Mouse (Mus musculus): ENCODE data around the gene Zfp462.

Gene Zfp462

DNA sequence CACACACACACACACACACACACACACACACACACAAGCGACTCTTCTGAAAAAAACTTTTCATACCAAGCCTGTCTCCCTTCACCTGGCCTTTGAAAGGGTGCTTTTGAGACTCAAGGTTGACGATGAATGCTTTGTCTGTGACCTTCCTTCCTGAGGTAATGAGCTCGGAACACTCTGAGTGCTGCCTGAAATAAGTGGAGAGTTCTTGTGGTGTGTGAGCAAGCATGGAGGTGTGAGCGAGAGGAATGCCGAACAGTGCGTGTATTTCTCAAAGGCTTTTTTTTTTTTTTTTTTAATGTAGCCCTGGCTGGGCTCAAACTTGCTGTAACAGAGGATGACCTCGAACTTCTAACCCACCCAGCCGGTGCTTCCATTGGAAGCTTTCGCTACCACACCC, 156.8 kb downstream of the Zfp462 start:
- DNase-seq (ENCODE audit: extremely low spot score, low read depth, low spot score): no peak

DNA sequence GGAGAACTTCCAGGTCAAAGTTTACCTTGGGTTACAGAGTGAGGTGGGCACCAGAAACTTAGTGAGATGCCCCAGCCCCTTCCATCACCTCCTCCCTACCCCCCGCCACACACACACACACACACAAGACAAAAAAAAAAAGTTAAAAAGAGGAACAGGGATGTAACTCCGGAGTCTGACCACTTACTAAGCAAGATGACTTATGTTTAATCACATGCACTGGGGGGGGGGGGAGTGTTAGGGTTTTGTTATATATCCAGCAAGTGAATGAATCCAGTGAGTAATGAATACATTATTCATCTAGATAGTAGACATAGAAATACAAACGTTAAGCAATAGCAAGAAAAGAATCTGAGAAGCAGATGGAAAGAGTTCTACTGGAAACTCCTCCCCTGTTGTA, 157.5 kb downstream of the Zfp462 start:
- DNase-seq (ENCODE audit: extremely low spot score, low read depth, low spot score): no peak

DNA sequence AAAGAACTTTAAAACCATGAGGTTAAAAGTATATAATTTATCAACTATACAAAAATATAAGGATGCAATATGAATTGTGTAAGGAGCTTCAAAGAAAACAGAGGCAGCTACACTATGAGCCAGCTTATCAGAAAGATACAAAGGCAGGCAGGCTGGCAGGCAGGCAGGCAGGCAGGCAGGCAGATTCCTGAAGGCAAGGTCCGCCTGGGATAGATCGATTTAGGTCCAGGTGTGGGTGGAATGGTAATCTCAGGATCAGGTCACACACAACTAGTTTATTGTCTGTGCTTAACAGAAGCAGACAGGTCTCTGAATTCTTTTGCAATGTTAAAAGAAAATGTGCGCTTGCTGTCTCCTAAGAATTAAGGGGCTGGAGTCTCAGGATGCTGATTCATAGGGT, 158.7 kb downstream of the Zfp462 start:
- no peak for DNase-seq (ENCODE audit: extremely low spot score, low read depth, low spot score)

DNA sequence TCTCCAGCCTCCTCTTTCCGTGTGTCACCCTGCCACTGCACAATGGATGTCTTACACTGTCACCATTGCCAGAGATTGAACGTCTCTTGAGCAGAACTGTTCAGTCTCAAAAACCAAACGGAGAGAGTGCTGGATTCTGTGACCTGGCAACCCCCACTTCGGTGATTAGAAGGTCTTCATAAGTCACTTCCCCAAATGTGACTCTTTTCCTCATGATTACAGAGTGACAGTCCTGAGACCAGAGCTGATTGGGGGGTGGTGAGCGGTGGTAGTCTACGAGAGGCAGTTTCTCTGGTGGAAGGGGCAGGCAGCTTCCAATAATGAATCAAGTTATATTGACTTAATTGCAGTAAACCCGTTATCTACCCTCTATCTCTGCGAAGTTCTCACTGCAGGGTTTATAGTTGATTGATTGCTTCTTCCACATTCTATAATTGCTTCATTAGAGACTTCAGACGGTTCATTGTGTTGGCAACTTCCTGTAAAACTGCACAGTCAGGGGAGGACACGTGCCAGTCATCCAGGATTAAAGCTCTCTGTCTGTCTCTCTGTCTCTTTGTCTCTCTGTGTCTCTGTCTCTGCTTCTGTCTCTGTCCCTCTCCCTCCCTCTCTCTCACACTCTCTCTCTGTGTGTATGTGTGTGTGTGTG, 173.1 kb downstream of the Zfp462 start:
- no peak for DNase-seq (ENCODE audit: extremely low spot score, low read depth, low spot score)

DNA sequence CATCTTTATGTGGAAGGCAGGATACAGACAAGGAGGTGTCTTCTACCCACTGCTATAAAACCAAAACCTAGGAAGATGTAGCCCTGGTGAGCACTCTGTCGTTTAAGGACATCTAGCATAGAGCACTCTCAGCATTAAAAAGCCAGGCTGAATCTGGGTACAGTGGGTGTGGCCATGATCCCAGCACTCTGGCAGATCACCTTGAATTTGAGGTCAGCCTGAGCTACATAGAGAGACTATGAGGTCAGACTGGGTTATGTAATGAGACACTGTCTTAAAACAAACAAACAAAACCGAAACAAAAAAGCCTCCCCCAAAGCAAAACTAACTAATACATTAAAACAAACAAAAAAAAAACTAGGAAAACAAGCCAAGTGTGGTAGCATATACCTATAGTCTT, 176.3 kb downstream of the Zfp462 start:
- no peak for DNase-seq (ENCODE audit: extremely low spot score, low read depth, low spot score)

DNA sequence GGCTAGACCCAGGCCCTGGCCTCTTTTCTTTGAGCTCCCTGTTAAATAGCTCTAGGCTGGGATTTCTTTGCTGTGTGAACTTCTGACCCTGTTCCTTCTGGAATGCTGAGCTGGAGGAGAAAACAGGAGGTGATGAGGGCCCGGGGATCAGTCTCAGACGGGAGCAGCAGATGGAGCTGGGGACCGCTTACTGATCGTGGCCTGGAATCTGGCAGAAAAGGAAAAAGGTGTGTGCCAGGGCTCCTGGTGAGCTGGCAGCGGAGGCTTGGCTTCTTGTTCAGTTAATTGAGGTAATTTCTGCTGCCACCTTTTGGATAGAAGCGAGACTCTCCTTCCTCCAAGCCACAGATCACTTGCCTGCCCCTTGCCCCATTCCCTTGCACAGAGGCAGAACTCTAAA, 177.1 kb downstream of the Zfp462 start:
- no peak for DNase-seq (ENCODE audit: extremely low spot score, low read depth, low spot score)

DNA sequence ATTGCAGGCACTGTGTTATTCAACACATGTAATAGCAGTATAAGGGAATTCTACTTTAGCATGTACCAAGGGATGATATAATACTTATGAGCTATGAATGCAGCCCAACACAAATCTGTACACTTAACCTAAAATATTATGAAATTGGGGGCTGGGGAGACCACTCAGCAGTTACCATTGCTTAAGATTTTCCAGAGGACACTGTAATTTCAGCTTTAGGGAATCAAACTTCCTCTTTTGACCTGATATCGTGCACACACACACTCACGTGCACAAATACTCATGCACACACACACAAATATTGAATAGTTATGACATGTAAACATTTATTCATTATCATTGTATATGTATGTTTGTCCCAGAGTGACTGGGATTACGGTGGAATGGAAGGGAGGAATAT, 179.3 kb downstream of the Zfp462 start:
- DNase-seq (ENCODE audit: extremely low spot score, low read depth, low spot score): no peak

DNA sequence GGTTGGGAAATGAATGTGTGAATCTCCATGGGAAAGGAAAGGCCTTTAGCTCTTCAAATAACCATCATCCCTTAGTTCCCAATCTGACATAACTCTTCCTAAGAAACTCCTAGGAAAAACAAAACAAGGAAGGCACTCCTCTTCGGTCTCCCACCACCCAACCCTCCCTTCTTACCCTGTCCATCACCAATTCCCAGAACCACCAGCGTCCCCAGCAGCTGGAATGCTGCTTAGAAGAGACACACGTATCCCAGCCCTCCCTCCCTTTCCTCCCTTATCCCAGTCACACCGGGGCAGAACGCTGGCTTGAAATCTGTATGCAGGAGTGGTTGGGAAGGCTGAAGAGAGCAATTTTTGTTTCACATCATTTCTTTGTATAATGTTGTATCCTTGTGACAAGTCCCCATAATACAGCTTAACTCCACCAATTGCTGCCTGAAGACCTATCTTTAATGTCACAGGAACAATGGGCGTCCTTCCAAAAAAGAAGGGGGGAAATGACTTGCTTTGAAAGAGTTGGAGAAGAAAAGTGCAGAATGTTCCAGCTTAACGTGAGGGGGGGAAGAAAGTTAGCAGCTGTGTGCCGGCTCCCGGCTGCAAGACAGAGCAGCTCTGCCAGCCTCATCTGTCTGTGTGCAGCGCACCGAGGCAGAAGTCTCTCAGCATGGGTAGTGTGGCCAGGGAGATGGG, 180.3 kb downstream of the Zfp462 start:
- DNase-seq (ENCODE audit: extremely low spot score, low read depth, low spot score): no peak

DNA sequence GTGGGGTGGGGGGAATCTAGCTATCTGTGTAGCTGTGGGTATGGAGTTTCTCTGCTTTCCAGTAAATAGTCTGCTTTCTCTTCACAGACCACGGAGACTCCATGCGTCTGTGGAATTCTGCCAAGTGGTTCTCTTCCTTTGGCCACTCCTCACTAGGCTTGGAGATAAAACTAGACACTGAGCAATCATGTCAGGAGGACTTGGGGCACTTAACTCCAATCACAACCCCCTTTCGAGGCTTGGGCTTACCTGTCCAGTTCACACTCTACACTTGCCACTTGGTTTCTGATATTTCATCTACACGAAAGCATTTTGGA, 180.8 kb downstream of the Zfp462 start:
- no peak for DNase-seq (ENCODE audit: extremely low spot score, low read depth, low spot score)

DNA sequence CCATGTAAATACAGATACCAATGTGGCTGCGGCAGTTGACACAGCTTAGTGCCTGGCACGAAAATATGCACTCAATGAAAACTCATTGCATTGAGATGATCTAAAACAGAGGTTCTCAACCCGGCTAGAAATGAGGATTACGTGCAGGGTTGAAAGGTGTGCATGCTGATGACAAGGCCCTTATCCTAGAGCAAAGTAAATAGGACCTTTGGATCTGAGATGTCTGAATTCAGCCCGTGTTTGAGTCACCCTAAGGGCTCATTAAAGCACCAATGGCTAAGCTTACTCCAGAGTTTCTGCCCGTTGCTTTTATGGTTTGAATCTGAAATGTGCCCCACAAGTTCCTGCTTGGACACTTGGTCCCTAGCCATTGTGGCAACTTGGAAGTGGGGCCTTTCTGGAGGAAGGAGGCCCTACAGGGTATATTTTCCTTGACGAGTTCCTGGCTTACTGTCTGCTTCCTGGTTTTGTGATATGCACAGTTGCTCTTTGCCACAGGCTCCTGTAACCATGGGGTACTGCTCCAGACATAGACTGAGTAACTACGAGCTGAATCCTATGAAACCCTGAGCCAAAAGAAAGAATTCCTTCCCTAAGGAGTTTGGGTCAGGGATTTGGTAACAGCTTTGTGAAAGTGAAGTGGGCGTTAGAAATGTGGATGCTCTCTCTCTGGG, 182.5 kb downstream of the Zfp462 start:
- no peak for DNase-seq (ENCODE audit: extremely low spot score, low read depth, low spot score)

DNA sequence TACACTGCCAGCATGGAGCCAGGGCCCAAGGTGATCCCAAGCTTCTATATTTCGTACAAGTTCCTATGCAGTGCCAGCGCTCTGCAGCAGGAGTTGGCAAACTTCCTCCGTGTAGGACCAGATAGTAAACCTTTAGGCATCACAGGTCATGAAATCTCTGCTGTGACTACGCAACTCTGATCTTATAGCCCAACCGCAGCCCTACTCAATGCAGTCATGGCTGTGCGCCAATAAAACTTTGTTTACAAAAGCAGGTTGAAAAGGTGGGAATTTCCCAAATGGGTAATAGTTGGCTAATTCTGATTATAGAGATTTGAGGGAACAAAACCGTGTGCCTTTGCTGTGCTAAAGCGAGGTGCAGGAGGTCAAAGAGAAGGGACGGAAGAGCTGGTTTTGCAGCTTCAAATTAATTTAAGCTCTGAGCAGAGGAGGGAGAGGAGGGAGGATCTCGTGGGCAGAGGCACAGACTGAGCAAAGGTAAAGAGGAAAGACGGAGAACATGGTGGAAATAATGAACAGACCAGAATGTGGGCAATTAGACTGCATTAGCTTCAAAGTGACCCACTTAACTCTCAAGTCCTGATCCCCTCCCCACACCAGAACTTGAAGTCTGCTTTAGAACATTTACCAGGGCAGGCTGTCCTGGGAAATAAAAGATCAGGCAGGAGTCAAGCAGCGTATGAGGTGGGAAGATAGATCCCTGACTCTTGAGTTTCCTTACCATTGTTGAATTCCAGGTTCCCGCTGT, 183.4 kb downstream of the Zfp462 start:
- no peak for DNase-seq (ENCODE audit: extremely low spot score, low read depth, low spot score)
